Mouse (Mus musculus): ENCODE data around the gene Abhd17a. TPM values are rescaled to one million over a fixed set of nuclear protein-coding genes. Genes with fewer than 3 reads are reported as not detected.
A peak's percentile ranks its signal among the peaks of the same experiment; 100 is the strongest.

Gene Abhd17a
- polyA plus RNA-seq, 1 experiment from 2014 or later = 119 TPM

DNA sequence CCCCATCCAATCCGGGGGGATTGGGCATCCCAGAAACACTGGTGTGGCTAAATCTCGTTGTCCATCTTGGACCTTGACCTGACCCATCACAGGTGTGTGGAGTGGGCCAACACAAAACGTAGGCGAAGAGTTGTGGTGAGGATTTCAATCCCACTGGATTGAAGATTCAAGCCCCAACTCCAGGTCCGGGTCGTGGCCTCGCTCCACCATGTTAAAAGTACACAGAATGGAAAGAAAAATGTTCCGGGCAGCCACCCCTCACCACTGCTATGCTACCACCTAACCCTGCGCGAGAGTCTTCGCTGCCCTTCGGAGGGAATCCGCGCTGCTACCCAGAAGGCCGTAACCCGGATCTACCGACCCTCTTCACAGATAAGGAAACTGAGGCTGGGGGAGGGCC, 14.2 kb downstream of the Abhd17a start:
- no peaks in the 10 kb centered on the region for H3K36me3 ChIP-seq (ENCODE audit: control insufficient read depth, insufficient read depth, low read length)
- no peak overlapping the region for H3K27ac ChIP-seq (ENCODE audit: low read depth, low read length)
- no peak for DNase-seq (ENCODE audit: low spot score)
- H3K9me3 ChIP-seq (ENCODE audit: control insufficient read depth, low read length) = no peaks in the 10 kb centered on the region
- H3K27me3 ChIP-seq (ENCODE audit: control insufficient read depth, insufficient read depth, low read length) = no peaks in the 10 kb centered on the region
- WGBS = 15% methylated on average over 17 of the region's 17 CpGs
- H3K4me2 ChIP-seq (ENCODE audit: low read depth) = peak overlapping the region; percentile 98
- H3K4me1 ChIP-seq (ENCODE audit: control insufficient read depth, insufficient read depth, low read length) = peaks cover 19% of the 10 kb centered on the region
- ATAC-seq (ENCODE audit: insufficient read depth, low FRiP score, low TSS enrichment) = no peak
- peak overlapping the region; percentile 74 for H3K9ac ChIP-seq (ENCODE audit: low read length)
- peak overlapping the region; percentile 78 for H3K4me3 ChIP-seq (ENCODE audit: low read depth, low read length)

DNA sequence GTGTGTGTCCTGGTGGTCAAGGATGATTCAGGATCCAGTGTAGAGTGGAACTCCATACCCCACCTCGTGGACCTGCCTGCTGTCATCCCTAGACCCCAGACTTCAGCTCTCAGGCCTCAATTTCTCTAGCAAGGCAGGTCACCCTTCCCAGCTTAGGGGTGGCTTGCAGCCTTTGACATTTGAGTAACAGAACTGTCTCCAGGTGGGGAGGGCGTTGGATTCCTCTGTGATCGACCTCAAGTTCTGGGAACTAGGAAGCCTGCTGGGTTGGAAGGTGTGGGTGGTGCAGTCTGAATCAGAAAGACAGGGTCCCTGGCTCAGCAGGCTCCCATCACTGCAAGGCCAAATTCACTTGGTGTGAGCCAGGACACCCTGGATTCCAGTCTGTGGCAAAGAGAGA, 15.2 kb downstream of the Abhd17a start:
- peaks cover 25% of the 10 kb centered on the region for H3K4me1 ChIP-seq (ENCODE audit: control insufficient read depth, insufficient read depth, low read length)
- H3K9me3 ChIP-seq (ENCODE audit: control insufficient read depth, low read length) = no peaks in the 10 kb centered on the region
- H3K4me2 ChIP-seq (ENCODE audit: low read depth) = no peak overlapping the region; the same call in 1 of the 2 replicates
- H3K27ac ChIP-seq (ENCODE audit: low read depth, low read length) = no peak overlapping the region
- no peaks in the 10 kb centered on the region for H3K27me3 ChIP-seq (ENCODE audit: control insufficient read depth, insufficient read depth, low read length)
- H3K9ac ChIP-seq (ENCODE audit: low read length) = no peak overlapping the region
- no peaks in the 10 kb centered on the region for H3K36me3 ChIP-seq (ENCODE audit: control insufficient read depth, insufficient read depth, low read length)
- DNase-seq (ENCODE audit: low spot score) = no peak
- no peak for ATAC-seq (ENCODE audit: insufficient read depth, low FRiP score, low TSS enrichment)
- H3K4me3 ChIP-seq (ENCODE audit: low read depth, low read length) = 0 out of 2 replicates have a peak overlapping the region, but pooled peaks have one; percentile 12
- WGBS = 83% methylated on average over 3 of the region's 3 CpGs

DNA sequence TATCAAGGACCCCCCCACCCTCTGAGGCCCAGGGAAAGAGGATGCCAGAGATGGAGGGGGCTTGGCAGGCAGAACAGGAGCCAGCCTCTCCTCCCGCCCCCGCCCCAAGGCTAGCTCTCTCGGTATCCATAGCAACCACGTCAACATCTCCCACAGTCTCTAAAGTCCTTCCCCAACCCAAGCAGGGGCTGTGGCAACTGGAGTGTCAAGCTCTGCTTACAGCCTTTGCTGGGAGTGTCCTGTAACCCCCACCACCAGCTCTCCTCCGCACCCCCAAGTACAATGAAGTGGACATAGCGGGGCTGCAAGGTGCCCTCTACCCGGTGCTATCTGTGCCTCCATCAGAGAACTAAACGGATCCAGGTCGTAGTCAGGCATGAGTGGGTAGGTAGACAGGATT, 16.2 kb downstream of the Abhd17a start:
- no peak overlapping the region for H3K4me3 ChIP-seq (ENCODE audit: low read depth, low read length)
- ATAC-seq (ENCODE audit: insufficient read depth, low FRiP score, low TSS enrichment) (no peak), DNase-seq (ENCODE audit: low spot score) (no peak)
- H3K27me3 ChIP-seq (ENCODE audit: control insufficient read depth, insufficient read depth, low read length) = no peaks in the 10 kb centered on the region
- no peak overlapping the region for H3K4me2 ChIP-seq (ENCODE audit: low read depth)
- 68% methylated on average over 9 of the region's 9 CpGs for WGBS
- H3K36me3 ChIP-seq (ENCODE audit: control insufficient read depth, insufficient read depth, low read length) = no peaks in the 10 kb centered on the region
- H3K27ac ChIP-seq (ENCODE audit: low read depth, low read length) = no peak overlapping the region
- H3K9ac ChIP-seq (ENCODE audit: low read length) = no peak overlapping the region; the same call in 1 of the 2 replicates
- peaks cover 28% of the 10 kb centered on the region for H3K4me1 ChIP-seq (ENCODE audit: control insufficient read depth, insufficient read depth, low read length)
- H3K9me3 ChIP-seq (ENCODE audit: control insufficient read depth, low read length) = no peaks in the 10 kb centered on the region

GRCm38 (mm10) chr10:80572477-80572876, 17.7 kb downstream of the Abhd17a start:
- DNase-seq (ENCODE audit: low spot score) (no peak), ATAC-seq (ENCODE audit: insufficient read depth, low FRiP score, low TSS enrichment) (no peak)
- Histone ChIP-seq H3K4me3 (ENCODE audit: low read depth, low read length) (no peak overlapping the region), H3K9ac (ENCODE audit: low read length) (no peak overlapping the region), H3K36me3 (ENCODE audit: control insufficient read depth, insufficient read depth, low read length) (no peaks in the 10 kb centered on the region), H3K4me2 (ENCODE audit: low read depth) (no peak overlapping the region), H3K9me3 (ENCODE audit: control insufficient read depth, low read length) (no peaks in the 10 kb centered on the region), H3K4me1 (ENCODE audit: control insufficient read depth, insufficient read depth, low read length) (peaks cover 28% of the 10 kb centered on the region), H3K27me3 (ENCODE audit: control insufficient read depth, insufficient read depth, low read length) (no peaks in the 10 kb centered on the region), H3K27ac (ENCODE audit: low read depth, low read length) (no peak overlapping the region)
- 84% methylated on average over 2 of the region's 2 CpGs for WGBS

GRCm38 (mm10) chr10:80570871-80571836, 19.0 kb downstream of the Abhd17a start:
- H3K9me3 ChIP-seq (ENCODE audit: control insufficient read depth, low read length) = no peaks in the 10 kb centered on the region
- H3K27me3 ChIP-seq (ENCODE audit: control insufficient read depth, insufficient read depth, low read length) = no peaks in the 10 kb centered on the region
- H3K4me2 ChIP-seq (ENCODE audit: low read depth) = peak overlapping the region; percentile 40
- H3K4me3 ChIP-seq (ENCODE audit: low read depth, low read length) = peak overlapping the region; percentile 4; the same call in 1 of the 2 replicates
- H3K27ac ChIP-seq (ENCODE audit: low read depth, low read length) = no peak overlapping the region
- peaks cover 32% of the 10 kb centered on the region for H3K4me1 ChIP-seq (ENCODE audit: control insufficient read depth, insufficient read depth, low read length)
- H3K36me3 ChIP-seq (ENCODE audit: control insufficient read depth, insufficient read depth, low read length) = no peaks in the 10 kb centered on the region
- DNase-seq (ENCODE audit: low spot score) (peak; percentile 48), ATAC-seq (ENCODE audit: insufficient read depth, low FRiP score, low TSS enrichment) (no peak)
- WGBS = 18% methylated on average over 29 of the region's 30 CpGs
- H3K9ac ChIP-seq (ENCODE audit: low read length) = peak overlapping the region; percentile 49

DNA sequence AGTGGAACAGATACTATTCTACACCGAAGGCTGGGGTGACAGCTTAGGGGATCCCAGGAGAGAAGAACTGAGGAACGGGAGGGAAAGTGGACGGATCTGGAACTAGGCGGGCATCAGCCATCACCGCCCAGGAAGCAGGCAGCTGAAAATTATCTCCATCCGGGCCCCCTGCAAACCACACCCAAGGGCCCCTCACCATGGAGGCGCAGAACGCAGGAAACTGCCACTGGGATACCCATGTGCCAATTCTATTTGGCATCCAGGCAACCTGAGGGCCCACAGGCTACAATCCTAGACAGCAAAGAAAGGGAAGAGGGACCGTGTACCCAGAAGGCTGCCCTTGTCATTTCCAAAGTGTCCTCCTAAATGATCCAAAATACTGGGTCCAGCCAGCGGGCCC, 19.7 kb downstream of the Abhd17a start:
- DNase-seq (ENCODE audit: low spot score) = no peak
- Histone ChIP-seq H3K4me3 (ENCODE audit: low read depth, low read length) (no peak overlapping the region), H3K4me1 (ENCODE audit: control insufficient read depth, insufficient read depth, low read length) (peaks cover 25% of the 10 kb centered on the region)

DNA sequence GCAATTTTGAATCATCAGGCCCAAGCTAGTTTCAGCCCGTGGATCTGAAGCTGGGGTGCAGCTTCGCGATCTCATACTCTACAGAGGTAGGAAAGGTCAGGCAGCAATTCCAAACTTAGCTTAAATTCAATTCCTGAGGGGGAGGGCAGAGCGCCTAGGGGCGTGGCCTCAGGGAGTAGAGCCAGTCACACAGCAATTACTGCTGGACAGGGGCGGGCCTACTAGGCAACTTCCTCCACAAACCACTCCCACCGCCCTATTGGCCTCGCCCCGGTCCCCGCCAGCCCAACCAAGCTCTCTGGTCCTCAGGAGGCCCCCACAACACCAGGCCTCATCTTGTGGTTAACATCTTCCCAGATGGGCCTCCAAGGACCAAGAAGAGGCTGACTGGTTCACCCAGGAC, 20.5 kb downstream of the Abhd17a start:
- Histone ChIP-seq H3K4me3 (ENCODE audit: low read depth, low read length) (no peak overlapping the region), H3K4me2 (ENCODE audit: low read depth) (no peak overlapping the region), H3K4me1 (ENCODE audit: control insufficient read depth, insufficient read depth, low read length) (peaks cover 25% of the 10 kb centered on the region), H3K27ac (ENCODE audit: low read depth, low read length) (no peak overlapping the region), H3K27me3 (ENCODE audit: control insufficient read depth, insufficient read depth, low read length) (no peaks in the 10 kb centered on the region), H3K9ac (ENCODE audit: low read length) (no peak overlapping the region), H3K36me3 (ENCODE audit: control insufficient read depth, insufficient read depth, low read length) (no peaks in the 10 kb centered on the region), H3K9me3 (ENCODE audit: control insufficient read depth, low read length) (no peaks in the 10 kb centered on the region)
- 30% methylated on average over 10 of the region's 10 CpGs for whole genome bisulfite sequencing
- ATAC-seq (ENCODE audit: insufficient read depth, low FRiP score, low TSS enrichment) = no peak
- peak; percentile 40 for DNase-seq (ENCODE audit: low spot score)

More for the DNA sequence above, 19.7 kb downstream of the Abhd17a start:
- ATAC-seq (ENCODE audit: insufficient read depth, low FRiP score, low TSS enrichment) = no peak
- Histone ChIP-seq H3K4me2 (ENCODE audit: low read depth) (no peak overlapping the region), H3K27me3 (ENCODE audit: control insufficient read depth, insufficient read depth, low read length) (no peaks in the 10 kb centered on the region), H3K27ac (ENCODE audit: low read depth, low read length) (no peak overlapping the region), H3K36me3 (ENCODE audit: control insufficient read depth, insufficient read depth, low read length) (no peaks in the 10 kb centered on the region), H3K9ac (ENCODE audit: low read length) (peak overlapping the region; percentile 49; the same call in 1 of the 2 replicates), H3K9me3 (ENCODE audit: control insufficient read depth, low read length) (no peaks in the 10 kb centered on the region)
- 90% methylated on average over 10 of the region's 10 CpGs for WGBS

DNA sequence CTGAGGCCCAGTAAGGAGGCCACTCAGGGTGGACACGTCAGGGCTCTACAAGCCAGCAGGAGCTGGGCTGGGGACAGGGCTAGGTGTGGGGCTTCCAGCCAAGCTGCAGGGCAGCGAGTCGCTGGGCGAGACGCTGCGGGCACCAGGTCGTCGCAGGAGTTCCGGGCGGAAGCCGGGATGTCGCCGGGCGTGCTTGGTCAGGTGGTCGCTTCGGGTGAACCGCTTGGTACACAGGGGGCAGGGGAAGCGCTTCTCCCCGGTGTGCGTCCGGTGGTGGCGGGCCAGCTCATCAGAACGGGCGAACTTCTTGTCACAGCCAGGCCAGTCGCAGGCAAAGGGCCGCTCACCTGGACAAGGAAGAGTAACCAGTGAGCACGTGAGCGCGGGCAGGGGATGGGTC, 21.3 kb downstream of the Abhd17a start:
- WGBS = 87% methylated on average over 29 of the region's 29 CpGs
- Histone ChIP-seq H3K27me3 (ENCODE audit: control insufficient read depth, insufficient read depth, low read length) (no peaks in the 10 kb centered on the region), H3K4me3 (ENCODE audit: low read depth, low read length) (no peak overlapping the region), H3K27ac (ENCODE audit: low read depth, low read length) (no peak overlapping the region), H3K9ac (ENCODE audit: low read length) (no peak overlapping the region), H3K4me2 (ENCODE audit: low read depth) (no peak overlapping the region), H3K36me3 (ENCODE audit: control insufficient read depth, insufficient read depth, low read length) (no peaks in the 10 kb centered on the region), H3K9me3 (ENCODE audit: control insufficient read depth, low read length) (no peaks in the 10 kb centered on the region), H3K4me1 (ENCODE audit: control insufficient read depth, insufficient read depth, low read length) (peaks cover 25% of the 10 kb centered on the region)
- ATAC-seq (ENCODE audit: insufficient read depth, low FRiP score, low TSS enrichment) (no peak), DNase-seq (ENCODE audit: low spot score) (no peak)

Measured in neural tube, embryonic 11.5 days (tissue).